Mouse (Mus musculus) heart, adult 9 months (tissue): ENCODE data around the gene Mrps5.

Experiments used
- DNase-seq, 2 experiments: peaks; one replicate each; pipeline ENCODE4 v3.0.0; 2022; ENCODE audit warnings: low spot score in 2 of 2

Mrps5 gene

DNA sequence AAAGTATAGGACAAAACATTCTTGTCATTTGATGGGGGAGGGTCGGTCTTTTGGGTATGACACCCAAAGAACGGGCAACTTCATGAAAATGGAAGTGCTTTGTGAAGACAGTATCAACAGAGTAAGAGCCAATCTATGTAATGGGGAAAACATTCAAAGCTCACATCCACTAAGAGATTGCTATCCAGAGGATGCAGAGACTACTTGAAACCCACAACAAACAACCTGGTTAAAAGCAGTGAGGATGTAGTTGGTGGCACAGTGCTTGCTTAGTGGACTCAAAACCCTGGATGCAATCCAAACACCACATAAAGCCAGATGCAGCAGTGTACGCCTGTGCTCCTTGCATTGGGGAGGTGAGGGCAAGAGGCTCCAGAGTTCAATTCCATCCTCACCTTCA is 32.3 kb downstream of the Mrps5 start:
- no peak for DNase-seq

- DNase-seq, result no peak
Observed at GRCm38 (mm10) chr2:127622065-127622464, 35.0 kb downstream of the Mrps5 start.

- DNase-seq, result no peak
Observed at GRCm38 (mm10) chr2:127624786-127625185, 37.8 kb downstream of the Mrps5 start.

DNA sequence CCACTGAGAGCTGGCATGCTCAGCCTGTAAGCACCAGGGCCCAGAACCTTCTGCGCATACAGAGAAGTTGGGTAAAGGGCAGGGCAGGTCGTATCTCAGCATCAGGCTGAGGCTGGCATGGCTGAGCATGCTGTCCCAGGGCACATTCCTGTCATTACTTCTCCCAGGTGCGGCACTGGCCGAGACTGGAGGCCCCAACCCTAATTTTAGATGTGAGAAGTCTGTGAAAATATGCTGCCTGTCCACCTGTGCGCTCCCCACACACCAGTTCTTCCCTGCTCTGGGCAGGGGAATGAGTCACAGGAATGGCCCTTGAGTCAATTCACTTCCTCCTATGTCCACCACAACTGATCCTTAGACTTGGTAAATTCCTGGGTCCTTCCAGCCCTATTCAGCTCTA is 38.6 kb downstream of the Mrps5 start:
- DNase-seq, result no peak

DNA sequence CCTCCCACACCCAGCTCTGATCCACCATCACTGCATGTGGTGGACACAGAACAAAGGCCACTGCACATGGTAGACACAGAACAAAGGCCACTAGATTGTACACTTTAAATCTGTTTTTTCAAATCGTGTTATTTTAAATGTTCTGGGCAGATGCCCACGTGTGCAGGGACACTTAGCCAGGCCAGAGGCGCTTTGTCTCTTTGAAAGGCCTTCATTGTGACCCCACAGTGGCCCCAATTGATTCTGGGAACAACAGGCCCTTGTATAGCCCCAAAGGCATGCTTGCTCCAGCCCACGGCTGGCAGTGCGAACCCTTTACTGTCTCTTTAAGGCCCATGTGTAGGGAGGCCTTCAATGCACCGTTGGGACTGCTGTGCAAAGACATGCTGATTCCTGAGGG is 40.3 kb downstream of the Mrps5 start:
- no peak for DNase-seq

- no peak for DNase-seq
Observed at GRCm38 (mm10) chr2:127627990-127628570, 41.1 kb downstream of the Mrps5 start.

DNA sequence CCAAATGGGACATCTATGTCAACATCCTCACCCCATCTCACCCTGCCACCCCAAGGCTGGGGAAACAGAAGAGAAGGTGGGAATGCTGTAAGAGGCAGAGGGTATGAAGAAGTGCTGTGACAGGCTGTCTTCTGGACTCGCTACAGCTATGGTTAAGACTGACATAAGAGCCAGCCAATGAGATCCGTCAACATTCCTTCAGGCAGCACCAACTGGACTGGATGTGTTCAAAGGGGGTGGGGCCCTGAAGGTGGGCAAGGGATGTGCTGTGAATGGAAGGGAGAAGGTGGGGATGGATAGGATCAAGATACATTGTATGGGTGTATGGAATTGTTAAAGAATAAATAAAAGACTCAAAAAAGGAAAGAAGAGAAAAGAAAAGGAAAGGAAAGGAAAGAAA is 45.6 kb downstream of the Mrps5 start:
- DNase-seq, result no peak

DNA sequence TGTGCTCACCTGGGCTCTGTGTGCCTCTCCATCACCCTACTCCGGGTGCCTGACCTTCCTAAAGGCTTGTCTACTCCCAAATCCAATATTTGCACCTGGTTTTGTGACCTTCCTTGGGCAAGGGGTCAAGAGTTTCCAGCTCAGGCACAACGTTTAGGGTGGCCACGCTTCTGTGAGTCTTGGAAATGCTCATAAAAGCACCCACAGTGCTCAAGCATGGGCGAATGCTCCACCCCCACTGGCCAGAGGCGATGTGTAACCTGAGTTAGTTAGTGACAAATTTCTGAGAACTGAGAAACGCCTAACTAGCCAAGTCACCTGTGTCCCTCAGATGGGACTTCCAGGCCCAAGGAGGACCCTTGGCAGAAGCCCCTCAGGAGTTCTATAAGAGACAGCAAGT is 48.6 kb downstream of the Mrps5 start:
- DNase-seq, result no peak

DNA sequence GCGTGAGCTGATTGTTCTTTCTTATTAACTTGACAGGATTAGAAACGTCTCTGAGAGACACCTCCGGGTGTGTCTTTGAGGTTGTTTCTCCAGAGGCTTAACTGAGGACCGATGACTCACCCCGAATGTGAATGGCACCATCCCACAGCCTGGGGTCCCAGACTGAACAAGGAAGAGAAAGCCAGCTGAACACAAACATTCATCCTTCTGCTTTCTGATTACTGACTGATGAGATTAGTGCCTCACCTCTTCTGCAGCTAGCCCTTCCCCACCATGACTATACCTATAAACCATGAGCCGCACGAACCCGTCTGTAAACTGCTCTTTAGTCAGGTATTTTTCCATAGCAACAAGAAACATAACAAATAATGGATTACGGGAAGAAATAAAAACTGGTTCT is 52.0 kb downstream of the Mrps5 start:
- no peak for DNase-seq

- no peak for DNase-seq
Observed at GRCm38 (mm10) chr2:127643728-127644704, 57.0 kb downstream of the Mrps5 start.

GRCm38 (mm10) chr2:127646875-127647274 is 59.9 kb downstream of the Mrps5 start:
- no peak for DNase-seq

DNA sequence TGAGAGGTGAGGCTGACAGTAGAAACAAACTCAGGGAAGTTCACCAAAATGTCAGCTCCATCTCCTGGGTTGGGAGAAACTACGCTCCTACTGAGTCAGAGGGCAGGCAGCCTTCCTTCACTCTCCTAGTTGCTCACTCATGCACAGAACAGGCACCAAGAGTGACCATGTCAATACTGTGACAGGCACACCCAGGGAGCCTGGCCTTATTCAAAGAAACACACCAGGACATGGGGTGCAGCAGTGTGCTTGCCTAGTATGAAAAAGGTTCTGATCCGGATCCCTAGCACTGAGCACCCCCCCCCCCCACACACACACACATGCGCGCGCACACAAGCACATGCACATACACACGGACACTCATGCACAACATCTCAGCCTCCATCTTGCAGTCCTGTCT is 61.1 kb downstream of the Mrps5 start:
- DNase-seq, result no peak

DNA sequence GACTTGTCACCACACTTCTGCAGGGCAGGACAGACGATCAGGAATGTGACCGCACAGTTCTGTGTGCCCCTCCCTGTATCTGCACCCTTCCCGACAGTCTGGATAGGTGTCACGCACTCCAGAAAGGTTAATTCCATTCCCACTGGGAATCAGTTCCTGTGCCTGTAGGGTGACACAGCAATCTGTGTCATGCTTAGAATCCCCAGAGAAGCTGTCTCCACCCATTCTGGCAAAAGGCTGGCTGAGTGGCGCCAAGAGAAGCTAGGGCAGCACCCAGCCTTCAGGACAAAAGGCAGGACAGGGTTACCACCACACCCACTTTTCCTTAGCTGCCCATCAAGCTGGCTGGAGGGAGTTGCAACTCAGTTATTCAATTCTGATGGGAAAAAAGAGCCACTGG is 62.9 kb downstream of the Mrps5 start:
- peak; percentile 38 to 68 for DNase-seq

GRCm38 (mm10) chr2:127651601-127652000 is 64.6 kb downstream of the Mrps5 start:
- no peak for DNase-seq

DNA sequence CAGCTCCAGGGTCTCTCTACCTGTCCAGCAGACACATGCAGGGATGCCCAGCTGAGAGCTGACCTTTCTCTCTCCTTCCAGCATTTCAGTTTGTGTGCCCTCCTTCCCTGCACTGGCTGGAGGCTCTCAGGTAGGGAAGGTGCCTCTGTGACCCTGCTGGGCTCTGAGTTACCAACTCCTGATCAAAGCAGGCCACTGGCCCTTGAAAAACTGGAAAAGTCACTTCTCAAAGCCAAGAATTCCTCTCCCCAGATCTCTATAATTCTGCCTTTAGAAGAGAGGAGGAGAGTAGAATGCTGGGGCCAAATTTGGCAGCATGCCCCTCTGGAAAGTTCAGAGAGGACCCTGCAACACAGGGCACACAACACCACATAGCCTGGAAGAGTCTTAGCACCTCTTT is 65.3 kb downstream of the Mrps5 start:
- DNase-seq, result no peak

DNA sequence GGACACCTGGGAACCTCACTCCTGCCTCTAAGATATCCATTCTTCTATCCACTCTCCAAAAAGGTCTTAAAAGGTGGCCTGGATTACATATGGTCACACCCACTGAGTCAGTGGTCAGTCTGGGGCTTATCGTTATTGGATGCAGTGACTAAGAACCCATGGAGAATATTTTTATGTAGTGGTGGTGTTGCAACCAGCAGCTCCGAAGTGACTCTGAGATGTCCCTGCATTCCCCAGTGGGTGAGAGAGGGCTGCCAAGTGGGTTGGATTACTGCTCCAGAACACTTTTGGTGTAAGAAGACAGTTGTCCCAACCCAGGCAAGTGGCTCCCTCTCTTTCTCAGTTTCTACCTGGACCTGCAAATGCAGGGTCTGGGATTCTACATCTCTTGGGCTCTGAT is 65.8 kb downstream of the Mrps5 start:
- DNase-seq, result no peak

DNA sequence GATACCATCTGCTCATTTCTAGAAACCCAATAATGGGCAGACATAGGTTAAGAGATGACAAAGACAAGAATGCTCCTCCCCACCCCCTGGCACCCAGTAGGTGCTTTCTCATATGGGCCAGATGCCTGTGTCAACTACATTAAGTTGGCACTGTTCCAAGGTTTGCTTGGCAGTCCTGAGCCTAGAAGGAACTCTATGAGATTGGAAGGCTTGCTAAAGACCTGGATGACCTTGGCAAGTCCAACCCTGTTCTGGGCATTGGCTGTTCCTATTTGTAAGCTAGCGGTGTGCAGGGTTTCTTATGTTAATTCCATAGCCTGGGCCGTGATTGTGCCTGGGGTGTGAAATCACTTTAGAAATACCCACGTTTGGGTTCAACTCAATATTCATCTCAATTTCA is 67.8 kb downstream of the Mrps5 start:
- DNase-seq, result no peak

GRCm38 (mm10) chr2:127655419-127655818 is 68.4 kb downstream of the Mrps5 start:
- no peak for DNase-seq

DNA sequence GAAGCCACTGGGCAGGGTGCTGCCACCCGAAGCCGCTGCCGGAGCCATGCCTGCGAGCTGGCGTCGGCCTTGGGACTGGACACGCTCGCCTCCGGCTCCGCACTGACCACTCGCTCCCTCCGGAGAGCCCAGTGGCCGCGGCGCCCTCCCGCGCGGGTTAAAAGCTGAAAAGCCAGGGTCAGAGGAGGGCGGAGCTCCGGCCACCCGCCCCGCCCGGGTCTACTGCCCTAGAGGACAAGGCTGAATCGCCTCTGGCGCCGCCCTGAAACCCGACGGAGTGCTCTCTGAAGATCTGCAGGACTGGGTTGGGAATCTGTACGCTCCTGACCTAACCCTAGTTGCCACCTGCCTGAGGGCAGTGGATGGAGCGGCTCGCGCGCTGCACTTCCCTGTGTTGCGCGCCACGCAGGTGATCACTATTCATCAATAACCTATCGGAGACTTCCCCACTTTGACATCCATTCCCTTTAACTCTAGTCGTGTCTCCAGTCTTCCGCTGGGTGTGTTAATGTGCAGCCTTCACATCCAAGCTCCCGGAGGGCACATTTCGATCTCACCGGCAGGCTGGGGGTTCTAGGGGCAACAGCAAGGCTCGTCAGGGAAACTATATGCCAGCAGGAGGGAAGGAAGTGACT is 69.2 kb downstream of the Mrps5 start, which contains the start of gene Mal:
TSS of gene Mal (minus strand) at position 610 of the 635 bp plus-strand sequence.
- peak; percentile 38 to 54 for DNase-seq
